Mouse (Mus musculus) kidney, adult 8-10 months (tissue): Measurements from ENCODE around the gene Cyp20a1.
A peak's percentile ranks its signal among the peaks of the same experiment; 100 is the strongest.

Experiments
- DNase-seq, 2 experiments: peaks; one replicate each; pipeline ENCODE4 v3.0.0; 2022

Gene Cyp20a1

GRCm38 (mm10) chr1:60342808-60343629 is at the start of gene Cyp20a1:
TSS of gene Cyp20a1 (plus strand) at chr1:60343323.
- DNase-seq: peak; percentile 88

DNA sequence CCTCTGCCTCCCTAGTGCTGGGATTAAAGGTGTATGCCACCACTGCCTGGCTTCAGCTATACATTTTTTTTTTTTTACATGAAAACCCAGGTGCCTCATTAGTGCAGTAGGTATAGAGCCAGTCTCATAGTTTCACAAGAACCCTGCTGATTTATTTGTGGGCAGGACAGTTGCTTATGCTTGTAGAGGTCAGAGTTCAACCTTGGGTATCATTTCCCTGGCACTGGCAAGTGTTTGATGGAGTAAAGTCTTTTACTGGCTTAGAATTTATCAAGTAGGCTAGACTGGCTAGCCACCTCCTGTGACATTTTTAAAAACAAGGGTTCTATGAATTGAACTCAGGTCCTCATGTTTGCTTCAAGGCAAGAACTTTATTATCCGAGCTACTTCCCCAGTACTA is 49.2 kb upstream of the Cyp20a1 start:
- no peak for DNase-seq

- DNase-seq: no peak
Measured at GRCm38 (mm10) chr1:60343630-60344455, 720 bp downstream of the Cyp20a1 start.

- no peak for DNase-seq
Measured at GRCm38 (mm10) chr1:60344670-60345069, 1.5 kb downstream of the Cyp20a1 start.

DNA sequence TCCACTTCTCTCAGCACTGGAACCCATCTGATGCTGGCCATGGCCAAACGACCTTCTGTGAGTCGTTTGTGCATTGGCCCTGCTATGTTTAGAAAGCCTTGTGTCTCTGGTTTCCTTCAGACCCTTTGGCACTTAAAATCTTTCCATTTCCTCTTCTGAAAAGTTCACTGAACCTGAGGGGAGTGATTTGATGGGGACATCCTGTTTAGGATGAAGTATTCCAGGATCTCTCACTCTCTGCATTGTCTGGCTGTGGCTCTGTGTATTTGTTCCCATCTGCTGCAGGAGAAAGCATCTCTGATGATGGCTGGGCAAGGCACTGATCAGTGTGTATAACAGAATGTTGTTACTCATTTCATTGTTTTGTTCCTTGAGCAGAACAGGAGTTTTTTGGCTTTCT is 2.6 kb downstream of the Cyp20a1 start:
- DNase-seq: peak in 1 of 2 experiments; percentile 6

GRCm38 (mm10) chr1:60352786-60353185 is 9.7 kb downstream of the Cyp20a1 start:
- DNase-seq: no peak

GRCm38 (mm10) chr1:60361626-60362025 is 18.5 kb downstream of the Cyp20a1 start:
- peak; percentile 8 to 20 for DNase-seq

- DNase-seq: no peak
Measured at GRCm38 (mm10) chr1:60376556-60376955, 33.4 kb downstream of the Cyp20a1 start.

- DNase-seq: no peak
Measured at GRCm38 (mm10) chr1:60381910-60382309, 38.8 kb downstream of the Cyp20a1 start.

- DNase-seq: peak; percentile 22 to 23
Measured at GRCm38 (mm10) chr1:60404848-60405247, 61.7 kb downstream of the Cyp20a1 start.

DNA sequence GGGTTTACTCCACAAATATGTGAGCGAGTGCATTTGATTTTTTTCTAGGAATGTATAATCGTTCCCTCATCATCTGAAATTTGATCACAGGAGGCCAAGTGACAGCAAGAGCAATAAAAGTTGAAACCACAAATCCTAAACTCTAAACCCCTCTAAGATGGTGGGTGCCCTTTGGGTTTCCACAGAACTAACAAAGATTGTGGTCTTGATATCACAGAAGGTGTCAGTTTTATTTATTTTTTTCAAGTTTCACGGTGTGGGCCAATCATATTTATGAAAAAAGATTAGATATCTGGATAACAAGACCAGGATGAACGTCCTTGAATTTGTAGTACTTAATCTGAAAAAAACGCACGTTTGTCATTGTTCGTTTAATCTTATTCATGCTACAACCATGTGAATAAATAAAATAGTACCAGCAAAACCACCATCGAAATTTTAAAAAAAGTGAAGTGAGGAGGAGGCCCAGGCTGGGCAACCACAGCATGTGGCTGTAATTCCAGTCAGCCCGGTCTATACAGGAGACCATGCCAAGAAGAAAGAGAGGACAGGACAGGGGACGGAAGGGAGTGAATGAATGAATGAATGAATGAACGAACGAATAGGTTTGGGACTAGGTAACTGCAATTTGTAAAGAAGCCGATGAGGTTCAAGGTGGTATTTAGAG is 65.5 kb downstream of the Cyp20a1 start:
- no peak for DNase-seq

DNA sequence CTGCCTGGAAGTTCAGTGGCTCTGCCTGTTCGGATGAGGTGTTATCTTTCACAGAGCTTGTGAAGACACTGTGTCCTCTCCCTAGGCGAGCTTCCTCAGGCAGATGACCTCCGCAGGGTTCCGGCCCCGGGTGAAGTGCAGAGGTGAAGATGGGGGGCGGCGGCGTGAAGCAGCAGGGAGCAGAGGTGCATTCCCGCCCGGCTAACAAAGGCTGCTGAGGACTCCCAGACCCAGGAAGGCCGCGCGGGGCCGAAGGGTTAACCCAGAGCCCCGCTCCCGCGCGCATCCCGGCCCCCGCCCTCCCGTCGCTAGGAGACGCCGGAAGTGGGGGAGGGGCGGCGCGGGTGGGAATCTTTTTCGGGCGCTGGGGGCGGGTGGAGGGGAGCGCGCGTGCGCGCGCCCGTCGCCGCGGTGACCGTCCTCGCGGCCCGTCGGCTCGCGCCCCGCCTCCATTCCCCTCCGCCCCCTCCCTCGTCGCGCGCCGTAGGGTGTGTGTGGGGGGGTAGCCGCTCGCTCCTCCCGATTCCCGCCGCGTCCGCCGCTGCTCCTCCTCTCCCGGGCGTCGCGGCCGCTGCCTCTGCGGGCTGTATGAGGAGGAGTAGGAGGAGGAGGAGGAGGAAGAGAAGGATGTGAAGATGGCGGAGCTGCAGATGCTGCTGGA is 66.2 kb downstream of the Cyp20a1 start, which contains the start of gene Abi2:
TSS of gene Abi2 (plus strand) at position 452 of the 661 bp plus-strand sequence.
- DNase-seq: peak; percentile 85 to 89

DNA sequence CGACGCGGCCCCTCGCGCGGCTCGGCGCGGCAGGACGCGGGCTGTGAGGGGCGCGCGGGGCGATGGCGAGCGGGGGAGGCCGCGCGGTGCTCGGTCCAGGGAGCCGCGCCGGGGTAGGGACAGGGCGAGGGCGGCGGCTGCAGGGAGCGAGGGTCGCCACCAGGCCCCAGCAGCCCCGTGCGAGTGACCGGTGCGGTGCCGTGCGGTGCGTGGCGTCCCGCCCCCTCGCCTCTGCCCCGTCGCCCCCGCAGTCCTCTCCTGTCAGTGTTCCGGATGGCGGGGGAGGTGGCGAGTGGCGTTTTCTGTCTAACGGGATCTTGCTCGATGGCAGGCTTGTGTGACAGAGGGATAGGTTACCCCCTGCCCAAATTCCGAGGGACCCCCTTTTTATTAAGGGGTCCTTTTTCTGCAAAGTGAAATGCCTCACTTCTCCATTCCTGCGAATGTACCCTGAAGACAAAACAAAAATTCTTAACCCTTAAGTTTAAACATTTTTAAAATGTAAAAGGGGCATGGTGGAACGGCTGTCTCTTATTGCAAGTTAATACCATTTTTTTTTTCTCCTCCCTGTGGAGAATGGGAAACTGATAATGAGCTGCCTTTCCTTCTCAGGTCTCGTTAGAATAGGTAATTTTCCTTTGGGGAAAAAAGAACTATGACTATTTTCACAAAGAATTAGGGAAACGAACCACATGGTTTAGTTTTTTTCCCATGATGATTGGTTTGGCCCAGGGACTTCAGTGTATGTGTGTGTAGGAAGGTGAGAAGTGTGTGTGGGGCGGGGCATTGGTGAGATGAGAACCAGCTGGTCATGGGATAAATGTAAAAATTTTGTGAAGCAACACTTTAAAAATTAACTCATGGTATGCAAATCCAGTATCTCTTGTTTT is 67.0 kb downstream of the Cyp20a1 start:
- DNase-seq: peak; percentile 16 to 19

- no peak for DNase-seq
Measured at GRCm38 (mm10) chr1:60416724-60417123, 73.6 kb downstream of the Cyp20a1 start.

GRCm38 (mm10) chr1:60423882-60424281 is 80.8 kb downstream of the Cyp20a1 start:
- DNase-seq: no peak

GRCm38 (mm10) chr1:60428341-60428740 is 85.2 kb downstream of the Cyp20a1 start:
- no peak for DNase-seq

- peak; percentile 13 for DNase-seq
Measured at GRCm38 (mm10) chr1:60428932-60429331, 85.8 kb downstream of the Cyp20a1 start.

DNA sequence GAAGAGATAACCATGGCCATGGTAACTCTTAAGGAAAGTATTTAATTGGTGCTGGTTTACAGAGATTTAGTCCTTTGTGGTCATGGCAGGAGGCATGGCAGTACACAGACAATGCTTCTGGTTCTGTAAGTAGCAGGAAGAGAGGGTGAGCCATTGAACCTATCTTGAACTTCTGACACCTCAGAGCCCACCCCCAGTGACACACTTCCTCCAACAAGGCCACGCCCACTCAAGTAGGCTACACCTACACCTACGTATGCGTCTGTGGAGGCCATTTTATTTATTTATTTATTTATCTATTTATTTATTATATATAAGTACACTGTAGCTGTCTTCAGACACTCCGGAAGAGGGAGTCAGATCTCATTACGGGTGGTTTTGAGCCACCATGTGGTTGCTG is 88.4 kb downstream of the Cyp20a1 start:
- no peak for DNase-seq

DNA sequence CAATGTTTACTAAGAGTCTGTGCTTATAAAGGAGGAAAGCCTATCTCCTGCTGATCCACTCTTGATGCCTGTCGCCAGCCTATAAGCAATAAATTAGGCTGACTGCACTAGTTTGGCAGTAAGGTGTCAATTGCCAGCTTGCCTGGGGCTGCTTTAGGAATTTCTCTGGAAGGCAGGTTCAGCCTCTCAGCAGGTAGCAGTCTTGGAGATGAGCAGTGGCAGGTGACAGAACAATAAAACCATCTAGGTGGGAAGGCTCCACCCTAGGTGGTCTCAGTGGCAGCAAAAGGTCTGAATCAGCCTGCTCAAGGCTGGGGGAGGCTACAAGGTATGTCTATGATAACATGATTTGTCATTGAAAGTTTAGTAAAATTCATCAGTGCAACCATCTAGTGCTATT is 89.4 kb downstream of the Cyp20a1 start:
- DNase-seq: no peak
